Mouse (Mus musculus) c-Kit-positive CD71-positive TER-119-negative erythroid progenitor cells, embryonic 14.5 days (primary cell): ENCODE measurements around the gene Pcsk6.

Source experiments
- DNase-seq: peaks from one replicate; pipeline ENCODE4 v3.0.0-alpha.2; 2013; ENCODE audit warnings: low read depth

Gene Pcsk6

DNA sequence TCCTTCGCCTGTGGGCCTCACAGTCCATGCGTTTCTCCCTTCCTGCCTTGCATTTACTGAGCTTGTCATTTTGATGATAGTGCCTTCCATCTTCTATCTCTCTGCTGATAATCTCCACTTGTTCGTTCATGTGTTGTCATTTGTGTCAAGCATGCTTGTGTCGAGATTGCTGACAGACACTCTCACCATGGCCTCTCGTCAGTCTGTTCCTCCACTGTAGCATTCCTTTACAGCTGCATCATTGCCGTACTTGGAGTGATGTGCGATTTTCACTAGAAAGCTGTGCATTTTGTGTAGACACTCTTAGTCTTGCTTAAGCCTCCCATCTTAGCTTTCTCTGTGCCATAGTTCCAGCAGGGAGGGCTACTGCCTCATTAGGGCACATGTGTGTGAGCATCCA, 79.5 kb downstream of the Pcsk6 start:
- DNase-seq = no peak

GRCm38 (mm10) chr7:65945342-65945993, 83.9 kb downstream of the Pcsk6 start:
- DNase-seq = no peak

DNA sequence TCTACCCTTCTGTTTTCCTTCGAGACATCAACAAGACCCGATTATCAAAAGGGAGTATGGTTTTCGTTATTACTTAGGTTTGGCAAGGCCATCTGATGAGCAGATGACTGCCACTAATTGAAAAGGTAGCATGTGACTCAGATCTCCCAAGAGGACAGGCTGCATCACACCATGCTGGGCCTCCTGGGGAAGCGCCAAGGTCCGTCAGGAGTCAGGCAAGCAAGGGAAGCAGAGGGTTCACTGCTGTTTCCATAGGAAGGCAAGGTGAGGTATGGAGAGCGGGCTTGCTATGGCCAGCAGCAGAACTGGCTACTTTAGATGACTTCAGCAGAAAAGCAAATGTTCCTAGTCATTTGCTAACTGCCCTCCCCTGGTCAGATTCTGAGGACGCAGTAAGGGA, 84.9 kb downstream of the Pcsk6 start:
- DNase-seq = no peak

DNA sequence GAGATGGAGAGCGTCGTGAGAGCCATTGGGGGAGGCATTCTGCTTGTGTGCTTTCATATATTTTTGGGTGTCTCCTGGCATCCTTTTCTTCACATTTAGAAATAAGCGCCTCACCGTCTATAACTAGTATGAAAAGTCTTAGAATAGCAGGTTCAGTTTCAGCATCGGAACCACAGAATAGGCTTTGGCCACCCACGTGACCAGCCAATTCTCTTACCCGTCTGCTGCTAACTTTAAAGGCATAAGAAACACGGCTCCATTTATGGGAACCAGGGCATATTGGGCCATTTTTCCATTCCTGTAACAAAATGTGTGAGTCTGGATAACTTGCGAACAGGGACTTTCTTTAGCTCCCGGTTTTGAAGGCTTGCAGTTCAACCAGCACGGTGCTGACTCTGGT, 87.4 kb downstream of the Pcsk6 start:
- no peak for DNase-seq

- no peak for DNase-seq
Observed at GRCm38 (mm10) chr7:65954583-65954982, 93.0 kb downstream of the Pcsk6 start.

DNA sequence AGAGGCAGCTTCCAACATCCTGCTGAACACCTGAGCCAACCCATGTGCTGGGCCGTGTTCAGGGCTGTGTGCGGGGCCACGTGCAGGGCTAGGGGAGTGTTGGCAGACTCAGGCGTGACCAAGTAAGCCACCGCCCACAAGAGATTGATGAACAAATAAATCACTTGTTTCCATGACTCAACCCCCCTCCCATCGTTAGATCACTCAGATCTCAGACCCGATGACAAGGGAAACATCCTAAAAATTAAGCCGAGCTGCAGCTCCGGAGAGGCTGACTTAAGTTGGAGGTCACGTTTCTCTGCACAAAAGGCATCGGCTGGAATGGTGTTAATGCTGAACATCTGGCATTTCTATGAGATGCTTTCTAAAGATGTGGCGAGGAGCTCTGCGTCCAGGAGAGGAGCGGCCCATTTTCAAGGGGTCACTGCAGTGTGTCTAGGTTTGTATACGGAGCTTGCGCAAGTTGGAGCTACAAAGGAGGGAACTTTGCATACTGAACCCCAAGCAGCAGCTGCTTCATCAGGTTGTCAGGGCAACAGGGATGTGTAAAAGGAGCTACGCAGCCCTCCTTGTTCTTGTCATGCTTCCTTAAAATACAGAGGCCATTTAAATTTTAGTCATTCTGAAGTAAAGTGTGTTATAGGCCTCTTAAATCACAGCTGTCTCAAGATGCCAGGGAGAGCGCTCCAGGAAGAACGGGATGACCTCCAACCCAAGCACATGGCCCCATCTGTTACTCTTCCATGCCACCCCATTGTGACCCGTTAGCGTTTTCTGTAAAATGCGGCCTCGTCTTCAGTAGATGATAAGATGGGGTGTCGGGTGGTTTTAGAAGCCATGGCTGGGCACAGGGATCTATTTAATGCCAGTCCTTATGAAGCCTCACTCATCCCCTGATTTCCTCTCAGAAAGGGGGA, 94.0 kb downstream of the Pcsk6 start:
- no peak for DNase-seq

DNA sequence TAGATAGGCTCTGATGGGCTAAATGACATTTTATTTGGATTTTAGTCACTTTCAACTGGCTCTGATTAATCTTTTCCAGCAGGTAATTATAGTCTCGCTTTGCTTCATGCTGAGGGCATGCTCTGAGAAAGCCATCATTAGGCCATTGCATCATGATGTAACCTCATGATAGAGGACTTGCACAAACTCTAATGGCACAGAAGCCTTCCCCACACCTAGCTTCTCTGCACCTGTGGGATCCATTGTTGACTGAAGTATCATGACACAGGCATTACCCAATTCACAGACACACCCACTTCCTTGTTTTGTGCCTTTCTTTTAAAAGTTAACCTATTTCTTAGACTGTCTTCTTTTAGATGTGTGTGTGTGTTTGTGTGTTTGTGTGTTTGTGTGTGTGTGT, 95.7 kb downstream of the Pcsk6 start:
- DNase-seq = no peak

DNA sequence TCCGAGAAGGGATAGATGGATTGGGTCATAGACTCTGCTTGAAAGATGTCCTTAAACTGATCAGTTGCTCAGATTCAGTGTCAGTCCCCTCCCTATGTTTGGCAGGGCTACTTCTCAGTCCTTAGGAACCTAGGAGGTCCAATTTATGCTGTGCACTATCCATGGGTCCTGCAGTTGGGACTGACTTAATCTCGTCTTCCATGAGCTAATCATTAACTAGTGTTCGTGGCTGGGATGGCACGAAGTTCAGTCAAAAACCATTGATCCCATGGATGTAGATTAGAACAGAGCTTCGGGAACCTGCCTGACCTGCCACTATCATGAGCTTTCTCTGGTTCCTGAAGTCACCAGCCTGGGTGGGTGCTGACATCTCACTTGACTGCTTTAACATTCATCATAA, 96.6 kb downstream of the Pcsk6 start:
- no peak for DNase-seq

- no peak for DNase-seq
Observed at GRCm38 (mm10) chr7:65959221-65959924, 97.8 kb downstream of the Pcsk6 start.

DNA sequence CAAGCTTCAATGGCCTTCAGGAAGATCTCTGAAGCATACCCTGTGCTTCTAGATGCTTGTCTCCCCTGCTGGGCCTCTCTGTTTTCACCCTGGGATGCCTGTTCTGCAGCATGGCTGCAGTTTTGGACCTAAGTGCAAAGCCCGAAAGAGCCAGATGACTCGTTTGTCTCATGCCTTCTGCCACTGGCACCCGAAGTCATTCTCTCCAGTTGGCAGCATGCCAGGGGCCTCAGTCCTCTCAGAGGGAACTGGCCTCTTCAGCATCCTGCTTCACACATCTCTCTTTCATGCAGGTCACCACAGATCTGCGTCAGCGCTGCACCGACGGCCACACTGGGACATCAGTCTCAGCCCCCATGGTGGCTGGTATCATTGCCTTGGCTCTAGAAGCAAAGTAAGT, 101.1 kb downstream of the Pcsk6 start:
- no peak for DNase-seq

DNA sequence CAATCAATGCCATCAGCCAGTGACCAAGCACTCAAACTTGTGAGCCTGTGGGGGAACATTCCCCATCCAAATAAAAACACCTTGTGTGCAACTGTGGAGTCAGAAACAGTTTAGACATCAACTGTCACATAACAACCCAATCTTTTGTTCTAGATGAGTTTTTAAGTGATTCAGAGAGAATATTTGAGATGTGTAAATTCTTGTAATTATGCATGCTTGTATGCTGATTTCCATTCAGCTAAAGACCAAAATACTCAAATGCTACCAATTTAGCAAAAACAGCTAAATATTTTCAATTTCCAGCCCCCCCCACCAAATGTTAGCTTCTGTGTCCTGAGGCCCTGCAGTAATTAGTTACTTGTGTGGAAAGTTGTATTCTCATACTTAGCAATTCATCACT, 102.9 kb downstream of the Pcsk6 start:
- no peak for DNase-seq

GRCm38 (mm10) chr7:65971301-65971700, 109.8 kb downstream of the Pcsk6 start:
- DNase-seq = no peak

DNA sequence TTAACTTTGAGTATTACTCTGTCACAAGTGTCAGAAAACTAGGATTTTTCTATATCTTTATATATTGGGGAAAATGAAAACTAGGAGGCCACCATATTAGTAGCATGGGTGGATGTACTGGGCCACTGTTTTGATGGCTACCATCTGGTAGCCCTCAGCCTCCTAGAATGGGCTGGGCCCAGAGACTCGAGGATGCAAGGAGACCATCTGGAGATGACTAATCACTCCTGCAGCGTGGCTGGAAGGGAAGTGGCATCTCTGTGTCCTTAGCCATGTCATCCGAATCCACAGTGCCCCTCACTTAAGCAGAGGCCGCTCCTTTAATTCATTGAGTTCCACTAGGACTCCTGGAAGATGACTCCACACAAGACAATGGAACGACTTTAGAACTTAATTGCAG, 115.8 kb downstream of the Pcsk6 start:
- no peak for DNase-seq

DNA sequence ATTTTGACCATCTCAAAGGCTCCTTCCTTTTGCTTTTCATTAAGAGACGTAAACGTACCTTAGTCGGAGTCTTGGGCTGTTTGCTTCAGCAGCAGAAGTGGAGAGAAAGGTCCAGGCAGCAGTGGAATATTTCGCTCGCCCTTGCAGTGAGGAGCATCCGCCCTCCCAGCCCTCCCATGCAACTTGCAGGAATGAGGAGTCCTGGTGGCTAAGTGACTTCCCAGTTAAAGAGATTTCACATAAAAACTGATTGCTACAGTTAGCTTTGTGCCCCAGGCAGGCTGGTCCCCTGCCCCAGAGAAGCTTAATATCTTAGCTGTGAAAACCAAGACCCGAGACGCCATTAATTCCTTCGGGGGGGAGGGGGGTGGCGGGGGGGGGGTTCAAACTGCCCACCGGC, 116.4 kb downstream of the Pcsk6 start:
- DNase-seq = no peak

DNA sequence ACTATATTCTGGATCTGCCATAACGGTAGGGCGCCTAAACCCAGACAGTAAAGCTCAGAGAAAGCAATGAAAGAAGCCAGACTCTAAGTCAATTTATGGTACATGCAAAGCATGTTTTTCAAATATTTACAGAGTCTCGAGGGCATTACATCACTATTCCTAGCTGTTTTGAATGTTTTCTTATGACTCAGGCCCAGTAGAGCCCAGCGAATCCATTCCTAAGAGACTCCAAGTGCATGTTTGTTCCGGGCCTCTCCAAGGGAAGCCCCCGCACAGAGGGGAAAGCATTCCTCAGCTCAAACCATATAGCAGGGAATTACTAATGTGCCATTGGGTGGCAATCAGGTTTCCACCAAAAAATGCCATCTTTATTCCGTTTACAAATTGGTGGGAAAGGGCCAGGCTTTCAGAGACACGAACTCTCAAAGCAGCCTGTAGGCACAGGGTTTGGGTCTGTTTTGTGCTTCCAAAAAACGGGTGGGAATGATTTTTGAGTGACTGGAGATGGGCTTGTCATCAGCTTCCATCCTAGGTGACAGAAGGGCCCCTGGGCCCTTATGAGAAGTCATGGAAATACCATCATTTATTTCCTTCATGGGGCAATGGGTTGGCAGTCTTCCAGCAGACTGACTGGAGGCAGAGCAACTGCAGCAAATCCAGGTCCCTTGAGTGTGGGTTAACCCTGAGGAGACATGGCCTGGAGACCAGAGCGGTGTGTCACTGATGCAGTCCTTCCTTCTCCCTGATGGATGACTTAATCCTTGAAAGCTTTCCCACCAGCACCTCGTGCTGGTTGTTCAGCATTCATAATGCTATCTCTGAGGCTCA, 117.7 kb downstream of the Pcsk6 start:
- DNase-seq = no peak

DNA sequence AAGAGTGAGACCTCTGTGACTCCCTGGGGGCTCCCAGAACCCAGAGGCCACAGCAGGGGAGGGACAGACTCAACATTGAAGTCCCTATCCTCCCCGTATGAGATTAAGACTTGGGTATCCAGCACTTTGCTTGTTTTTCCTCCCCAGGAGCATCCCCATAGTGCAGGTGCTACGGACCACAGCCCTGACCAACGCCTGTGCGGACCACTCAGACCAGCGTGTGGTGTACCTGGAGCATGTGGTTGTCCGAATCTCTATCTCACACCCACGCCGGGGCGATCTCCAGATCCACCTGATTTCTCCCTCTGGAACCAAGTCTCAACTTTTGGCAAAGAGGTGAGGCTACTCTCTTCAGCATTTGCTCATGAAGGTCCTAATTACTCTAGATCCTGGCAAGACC, 118.5 kb downstream of the Pcsk6 start:
- no peak for DNase-seq

GRCm38 (mm10) chr7:65982057-65982456, 120.5 kb downstream of the Pcsk6 start:
- no peak for DNase-seq

GRCm38 (mm10) chr7:65988249-65988648, 126.7 kb downstream of the Pcsk6 start:
- no peak for DNase-seq

DNA sequence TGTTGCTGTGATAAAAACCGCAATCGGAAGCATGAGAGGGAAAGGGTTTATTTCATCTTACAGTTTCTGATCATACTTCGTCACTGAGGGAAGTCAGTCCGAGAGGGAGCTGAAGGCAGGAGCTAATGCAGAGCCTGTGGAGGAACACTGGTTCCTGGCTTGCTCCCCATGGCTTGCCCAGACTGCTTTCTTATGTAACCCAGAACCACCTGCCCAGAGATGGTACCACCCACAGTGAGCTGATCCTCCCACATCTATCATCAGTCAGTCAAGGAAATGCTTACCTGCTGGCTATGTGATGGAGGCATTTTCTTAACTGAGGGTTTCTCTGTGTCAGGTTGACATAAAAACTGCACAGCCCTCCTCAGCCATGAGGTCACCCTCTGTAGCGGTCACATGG, 127.2 kb downstream of the Pcsk6 start:
- DNase-seq = no peak

DNA sequence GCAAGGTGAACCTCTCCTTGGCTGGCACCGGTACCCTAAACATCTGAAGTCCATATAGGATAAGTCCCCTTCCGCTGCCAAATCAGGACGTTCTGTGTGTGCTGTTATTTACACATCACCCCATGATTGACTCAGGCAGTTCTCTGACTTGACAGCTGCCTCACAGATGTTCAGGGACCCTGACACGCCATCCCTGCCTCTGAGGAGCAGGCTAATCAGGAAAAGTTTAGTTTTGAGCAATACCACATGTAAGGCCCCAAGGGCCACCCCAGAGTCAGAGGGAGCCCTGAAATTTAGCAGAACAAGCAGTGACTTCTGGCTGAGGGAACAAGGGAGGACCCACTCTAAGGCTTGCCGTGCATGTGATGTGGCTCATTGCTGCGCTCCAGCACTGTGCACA, 130.8 kb downstream of the Pcsk6 start:
- no peak for DNase-seq

DNA sequence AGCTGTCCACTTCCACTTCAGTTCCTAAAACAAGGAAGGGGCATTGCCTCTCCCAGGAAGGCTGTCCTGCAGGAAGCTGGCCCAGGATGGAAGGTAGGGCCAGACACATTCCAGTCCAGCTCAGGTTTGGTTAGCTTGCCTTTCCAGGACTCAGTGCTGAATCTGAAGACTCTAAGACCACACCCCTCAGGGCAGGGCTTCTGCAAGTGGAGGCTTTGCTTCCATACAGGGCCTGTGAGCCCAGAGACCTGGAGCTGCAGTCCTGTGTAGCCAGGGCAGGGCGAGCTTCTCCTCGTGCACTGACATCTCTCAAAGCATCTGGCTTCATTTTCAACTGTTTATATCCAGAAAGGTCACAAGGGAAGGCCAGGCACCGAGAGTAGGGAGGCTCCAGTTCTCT, 131.9 kb downstream of the Pcsk6 start:
- DNase-seq = no peak
